Mouse (Mus musculus) ES-E14 (cell line): ENCODE results near the gene Nf2. TPM values are rescaled to one million over a fixed set of nuclear protein-coding genes. Genes with fewer than 3 reads are reported as not detected.

Source experiments
- DNase-seq: peaks from one replicate; pipeline ENCODE4 v3.0.0-alpha.2; 2013; ENCODE audit warnings: low read depth, low spot score
- H3K27ac ChIP-seq: 2 replicates; pipeline ENCODE4 v1.5.1; 2012; ENCODE audit warnings: low read depth, mild to moderate bottlenecking, low read length, moderate library complexity, mixed read lengths; ENCODE audit not compliant: poor library complexity, insufficient read depth, severe bottlenecking
- H3K36me3 ChIP-seq: 2 replicates; pipeline ENCODE4 v1.6.1; 2012; ENCODE audit warnings: mild to moderate bottlenecking, low read length, moderate library complexity, mixed read lengths; ENCODE audit not compliant: control insufficient read depth, poor library complexity, insufficient read depth, severe bottlenecking
- H3K4me1 ChIP-seq, 2 experiments: fragments of 150-350 bp in 1 of 2; sonication (generic) in 1 of 2; 2 replicates each; pipeline ENCODE4 v1.6.1; 2012; ENCODE audit warnings: low read length in 2 of 2, mild to moderate bottlenecking in 1 of 2, mixed read lengths in 1 of 2; ENCODE audit not compliant: control insufficient read depth in 2 of 2, insufficient read depth in 2 of 2, poor library complexity in 1 of 2
- H3K4me3 ChIP-seq, 2 experiments: fragments of 150-350 bp in 1 of 2; sonication (generic) in 1 of 2; 2 replicates each; pipeline ENCODE4 v1.5.1; 2012; ENCODE audit warnings: low read length in 2 of 2, low read depth in 1 of 2, mild to moderate bottlenecking in 1 of 2, mixed read lengths in 1 of 2; ENCODE audit not compliant: insufficient read depth in 1 of 2, poor library complexity in 1 of 2, severe bottlenecking in 1 of 2
- H3K9ac ChIP-seq: 2 replicates; pipeline ENCODE4 v1.6.1; 2012; ENCODE audit warnings: low read depth, mild to moderate bottlenecking, low read length, mixed read lengths; ENCODE audit not compliant: poor library complexity, insufficient read depth, severe bottlenecking
- H3K9me3 ChIP-seq: fragments of 150-350 bp; sonication (generic); 2 replicates; pipeline ENCODE4 v1.6.1; 2012; ENCODE audit warnings: low read depth, mild to moderate bottlenecking, low read length; ENCODE audit not compliant: control insufficient read depth, insufficient read depth
- CHD2 ChIP-seq: IDR thresholded peaks from 2 replicates; pipeline ENCODE4 v1.6.1; 2014; ENCODE audit warnings: mild to moderate bottlenecking, low read depth, low read length, inconsistent platforms
- HCFC1 ChIP-seq: IDR thresholded peaks from 2 replicates; pipeline ENCODE4 v1.6.1; 2012; ENCODE audit warnings: low read length, inconsistent platforms, borderline replicate concordance; ENCODE audit not compliant: insufficient read depth
- MAFK ChIP-seq: IDR thresholded peaks from 2 replicates; pipeline ENCODE4 v1.6.1; 2014; ENCODE audit warnings: mild to moderate bottlenecking, low read depth, low read length, inconsistent platforms; ENCODE audit not compliant: insufficient read depth
- ZC3H11A ChIP-seq: IDR thresholded peaks from 2 replicates; pipeline ENCODE4 v1.6.1; 2012; ENCODE audit warnings: low read depth, mild to moderate bottlenecking, inconsistent platforms, low read length, borderline replicate concordance
- ZNF384 ChIP-seq: IDR thresholded peaks from 2 replicates; pipeline ENCODE4 v1.6.1; 2012; ENCODE audit warnings: low read depth, low read length, inconsistent platforms
- in situ Hi-C, 2 experiments: fragments of 600-800 bp; cut with MboI; formaldehyde crosslinking; loops; one replicate each; pipeline ENCODE4 v1.15.1; 2025; ENCODE audit warnings: low sequenced_read_pairs in 2 of 2, inconsistent platforms in 1 of 2; ENCODE audit not compliant: unreplicated experiment in 2 of 2
- total RNA-seq: library from RNA; depleted of rRNA; stranded (reverse); fragments of 300-350 nt; gene quantifications from 2 replicates; pipeline ENCODE4 v1.2.3, GENCODE M21; 2012; rRNA removed

Nf2 gene
- 53.8 and 65.6 TPM in 2 replicates for total RNA-seq

DNA sequence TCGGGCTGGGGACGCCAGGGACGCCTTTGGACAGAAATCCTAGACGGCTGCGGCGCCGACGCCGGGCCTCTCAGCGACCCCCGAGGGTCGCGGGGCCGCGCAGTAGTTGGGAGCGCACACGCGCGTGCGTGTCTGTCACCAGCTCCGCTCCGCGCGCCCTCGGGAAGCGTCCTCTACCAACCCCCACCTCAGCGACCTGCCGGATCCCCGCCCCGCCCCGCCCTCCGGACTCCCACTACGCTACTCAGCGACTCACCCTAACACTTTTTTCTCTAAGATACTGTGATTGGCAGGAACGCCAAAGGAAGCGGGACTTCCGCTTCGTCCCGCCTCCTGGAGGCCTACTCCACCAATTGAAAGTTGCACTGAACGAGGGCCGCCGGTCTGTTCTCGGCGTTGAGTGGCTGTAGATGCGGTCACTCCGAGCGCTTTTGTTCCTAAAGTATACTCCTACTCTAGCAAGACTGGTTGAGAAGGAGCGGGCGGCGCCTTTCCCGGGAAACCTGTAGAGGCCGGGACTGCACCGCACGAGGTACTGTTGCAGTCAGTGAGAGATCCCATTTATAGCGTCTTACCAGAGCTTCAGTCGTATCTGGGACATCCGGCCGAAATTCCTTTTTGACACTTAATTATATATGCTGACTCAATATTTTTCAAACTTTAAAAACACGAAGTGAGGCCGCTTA lies at the start of gene Nf2:
Gene Nf2, minus strand, starts transcription at position 279 of the 686 bp plus-strand sequence.
- peak within 1 kb of the TSS; percentile 87 for H3K9ac ChIP-seq
- TF ChIP-seq MAFK, result peak; percentile 58; the same call in 1 of the 2 replicates
- peak; percentile 21; the same call in 1 of the 2 replicates for TF ChIP-seq ZNF384
- TF ChIP-seq HCFC1, result no peak; the same call in 1 of the 2 replicates
- TF ChIP-seq ZC3H11A, result no peak
- TF ChIP-seq CHD2, result peak; percentile 77
- no peaks in the 10 kb centered on the region for H3K9me3 ChIP-seq
- H3K36me3 ChIP-seq, result no peaks in the 10 kb centered on the region
- peaks cover 2 to 4% of the 10 kb centered on the region in 2 experiments; a peak in 1 of 4 replicates for H3K4me1 ChIP-seq
- peak within 1 kb of the TSS; percentile 72 for H3K27ac ChIP-seq
- in situ Hi-C loops, result no loop called here
- peak; percentile 98 for DNase-seq
- peak within 1 kb of the TSS; percentile 86 to 94 for H3K4me3 ChIP-seq

DNA sequence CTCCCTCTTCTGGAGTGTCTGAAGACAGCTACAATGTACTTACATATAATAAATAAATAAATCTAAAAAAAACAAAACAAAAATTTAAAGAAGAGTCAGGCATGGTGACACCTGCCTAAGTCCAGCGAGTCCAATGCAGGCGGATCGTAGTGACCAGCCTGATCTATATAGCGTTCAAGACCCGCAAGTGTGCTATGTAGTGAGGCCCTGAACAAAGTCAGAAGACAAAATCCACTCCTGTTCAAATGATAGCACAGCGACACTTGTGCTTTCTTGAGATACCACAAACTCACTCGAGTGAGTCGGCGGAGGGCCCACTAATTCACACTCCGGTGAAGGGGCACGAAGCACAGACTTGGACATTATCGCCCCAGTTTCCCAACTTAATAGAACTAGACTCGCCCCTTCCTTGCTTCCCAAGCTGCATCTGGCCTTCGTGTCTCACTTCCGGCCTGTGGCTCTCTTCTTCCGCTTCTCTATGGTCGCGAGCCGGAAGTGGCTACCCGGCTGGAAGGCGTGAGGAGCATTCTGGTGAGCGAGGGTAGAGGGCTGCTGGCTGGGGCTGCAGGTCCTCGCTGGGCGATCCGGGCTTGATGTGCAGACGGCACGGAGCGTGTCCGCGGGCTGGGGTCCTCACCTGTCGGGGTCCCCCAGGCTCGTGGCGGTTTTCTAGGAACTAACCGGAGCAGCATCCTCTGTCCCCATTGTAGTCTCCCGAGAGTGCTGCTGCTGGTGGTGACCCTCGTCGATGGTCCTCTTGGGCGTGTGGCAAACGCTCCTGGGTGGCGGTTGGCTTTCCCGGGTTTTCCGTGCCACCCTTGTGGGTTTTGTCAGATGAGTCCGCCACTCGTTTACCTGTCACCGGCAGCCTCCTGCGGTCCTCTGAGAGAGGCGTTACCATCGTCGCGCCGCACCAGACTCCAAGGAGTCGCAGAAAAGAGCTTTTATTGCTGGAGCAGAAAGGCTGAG lies 45.8 kb upstream of the Nf2 start, which contains the start of gene Thoc5:
Gene Thoc5, plus strand, starts transcription at position 473 of the 969 bp plus-strand sequence.
- in situ Hi-C loops, result no loop called here
- Histone ChIP-seq H3K4me3 (peak within 1 kb of the TSS; percentile 74 to 88), H3K36me3 (peaks cover 21% of the 10 kb centered on the region), H3K9me3 (no peaks in the 10 kb centered on the region), H3K27ac (no peak within 1 kb of the TSS; the same call in 1 of the 2 replicates), H3K9ac (peak within 1 kb of the TSS; percentile 87), H3K4me1 (peaks cover 0 to 5% of the 10 kb centered on the region in 2 experiments; a peak in 1 of 4 replicates)
- no peak for TF ChIP-seq CHD2
- no peak for TF ChIP-seq ZNF384
- no peak for TF ChIP-seq ZC3H11A
- no peak for TF ChIP-seq MAFK
- TF ChIP-seq HCFC1, result no peak
- DNase-seq, result no peak

DNA sequence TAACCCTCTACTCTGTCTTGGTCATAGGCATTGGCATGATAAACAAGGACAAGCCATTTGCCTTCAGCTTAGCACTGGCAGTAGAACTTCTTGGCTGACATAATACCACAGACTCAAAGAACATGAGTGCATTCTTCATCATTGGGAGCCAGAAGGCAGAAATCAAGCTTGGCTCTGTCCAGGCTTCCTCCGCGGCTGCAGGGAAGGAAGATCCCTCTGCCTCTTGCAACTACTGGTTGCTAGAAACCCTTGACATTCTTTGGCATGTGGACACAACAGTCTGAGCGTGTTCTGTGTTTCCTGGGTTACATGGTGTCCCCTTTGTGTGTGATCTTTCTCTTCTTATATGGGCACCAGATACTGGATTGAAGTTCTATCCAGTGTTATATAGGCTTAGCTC lies 37.7 kb upstream of the Nf2 start:
- Histone ChIP-seq H3K4me3 (no peak overlapping the region), H3K9ac (no peak overlapping the region), H3K9me3 (no peaks in the 10 kb centered on the region), H3K27ac (no peak overlapping the region), H3K4me1 (peaks cover 4 to 13% of the 10 kb centered on the region in 2 experiments), H3K36me3 (peaks cover 46% of the 10 kb centered on the region)
- no peak for DNase-seq
- in situ Hi-C loops, result no loop called here
- TF ChIP-seq ZNF384 (no peak), HCFC1 (no peak), MAFK (no peak), ZC3H11A (no peak), CHD2 (no peak)

DNA sequence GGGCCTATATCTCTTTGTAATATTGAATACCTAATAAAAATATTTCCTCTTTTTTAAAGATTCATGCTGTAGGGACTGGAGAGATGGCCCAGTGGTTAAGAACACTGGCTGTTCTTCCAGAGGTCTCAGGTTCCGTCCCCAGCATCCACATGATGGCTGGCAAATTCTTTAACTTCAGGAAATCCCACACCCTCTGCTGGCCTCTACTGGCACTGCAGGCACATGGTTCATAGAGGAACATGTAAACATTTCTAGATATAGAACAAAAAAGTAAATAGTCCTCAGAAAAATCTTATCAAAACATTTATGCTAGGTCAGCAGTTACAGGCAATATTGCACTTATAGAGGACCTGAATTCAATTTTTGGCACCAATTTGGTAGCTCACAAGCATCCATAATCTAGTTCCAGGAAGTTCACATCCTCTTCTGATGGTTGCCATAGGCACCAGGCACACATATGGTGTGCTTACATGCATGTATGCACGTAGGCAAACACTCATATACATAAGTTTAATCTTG lies 36.1 kb upstream of the Nf2 start:
- Histone ChIP-seq H3K9ac (no peak overlapping the region), H3K27ac (no peak overlapping the region), H3K9me3 (no peaks in the 10 kb centered on the region), H3K4me3 (no peak overlapping the region), H3K4me1 (peaks cover 4 to 16% of the 10 kb centered on the region in 2 experiments), H3K36me3 (peaks cover 38% of the 10 kb centered on the region)
- no peak for DNase-seq
- in situ Hi-C loops, result no loop called here
- TF ChIP-seq ZNF384 (no peak), CHD2 (no peak), ZC3H11A (no peak), HCFC1 (no peak), MAFK (peak; percentile 67; the same call in 1 of the 2 replicates)
